Mouse (Mus musculus) adrenal gland, adult 8-10 months (tissue): ENCODE results near the gene Ankef1. TPM values are rescaled to one million over a fixed set of nuclear protein-coding genes. Genes with fewer than 3 reads are reported as not detected.

Experiments
- DNase-seq: peaks from one replicate; pipeline ENCODE4 v3.0.0; 2022
- total RNA-seq, 4 experiments: library from RNA; stranded (reverse); gene quantifications; 2 replicates each; pipeline ENCODE4 v1.2.4; 2022

Ankef1 gene
- total RNA-seq = 10 to 100 TPM in 1 of 4 experiments, 1 to 10 TPM in 3; 5.5 to 17.3 (median 8.4) TPM

GRCm38 (mm10) chr2:136501651-136502050 is at the start of gene Ankef1:
Gene Ankef1 (plus strand): TSS chr2:136501910.
- DNase-seq = no peak

DNA sequence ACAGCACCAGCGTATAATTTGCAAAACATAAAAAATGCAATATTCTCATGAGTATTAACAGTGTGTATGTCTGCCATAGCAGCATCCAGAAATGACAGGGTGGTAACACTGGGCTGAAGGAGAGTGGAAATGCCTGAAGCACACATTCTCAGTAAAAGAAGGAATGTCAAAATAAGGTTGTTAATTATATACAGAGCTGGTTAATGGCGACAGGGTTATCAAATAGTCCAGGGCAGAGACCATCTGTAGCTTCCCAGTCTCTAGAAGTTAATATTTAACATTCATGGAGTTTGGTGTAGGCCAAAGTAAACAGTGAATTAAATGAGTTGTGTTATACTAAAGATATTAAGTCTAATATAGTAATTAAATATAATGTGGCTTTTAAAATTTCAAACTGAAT is 45.2 kb upstream of the Ankef1 start:
- no peak for DNase-seq

GRCm38 (mm10) chr2:136456875-136457274 is 44.8 kb upstream of the Ankef1 start:
- DNase-seq = no peak

- DNase-seq = no peak
Observed at GRCm38 (mm10) chr2:136477656-136478055, 24.1 kb upstream of the Ankef1 start.

GRCm38 (mm10) chr2:136482269-136482668 is 19.4 kb upstream of the Ankef1 start:
- DNase-seq = no peak

DNA sequence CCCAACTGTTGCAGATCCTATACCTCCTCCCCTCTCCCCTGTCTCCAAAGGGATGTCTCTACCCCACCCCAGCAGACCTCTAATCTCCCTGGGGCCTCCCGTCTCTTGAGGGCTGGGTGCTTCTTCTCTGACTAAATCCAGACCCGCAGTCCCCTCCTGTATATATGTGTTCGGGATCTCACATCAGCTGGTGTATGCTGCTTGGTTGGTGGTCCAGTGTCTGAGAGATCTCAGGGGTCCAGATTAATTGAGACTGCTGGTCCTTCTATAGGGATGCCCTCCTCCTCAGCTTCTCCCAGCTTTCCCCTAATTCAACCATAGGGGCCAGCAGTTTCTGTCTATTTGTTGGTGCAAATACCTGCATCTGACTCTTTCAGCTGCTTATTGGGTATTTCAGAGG is 18.7 kb upstream of the Ankef1 start:
- no peak for DNase-seq

GRCm38 (mm10) chr2:136484955-136485354 is 16.8 kb upstream of the Ankef1 start:
- no peak for DNase-seq

DNA sequence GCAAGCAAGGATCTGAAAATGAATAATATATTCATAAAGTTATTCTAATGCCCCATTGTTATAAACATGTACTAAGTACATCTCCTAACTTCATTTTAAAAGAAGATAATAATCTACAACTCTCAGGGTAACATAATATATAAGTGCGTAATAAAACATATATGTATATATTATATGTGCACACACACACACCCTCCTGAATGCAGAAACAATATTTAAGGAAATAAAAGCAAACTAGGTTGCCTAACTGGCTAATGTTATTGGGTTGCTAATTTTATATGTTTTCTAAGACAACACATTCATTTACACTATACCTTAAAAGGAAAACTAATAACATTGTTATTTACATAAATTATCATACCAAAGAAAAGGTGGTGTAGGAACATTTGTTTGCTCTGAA is 16.3 kb upstream of the Ankef1 start:
- DNase-seq = no peak

DNA sequence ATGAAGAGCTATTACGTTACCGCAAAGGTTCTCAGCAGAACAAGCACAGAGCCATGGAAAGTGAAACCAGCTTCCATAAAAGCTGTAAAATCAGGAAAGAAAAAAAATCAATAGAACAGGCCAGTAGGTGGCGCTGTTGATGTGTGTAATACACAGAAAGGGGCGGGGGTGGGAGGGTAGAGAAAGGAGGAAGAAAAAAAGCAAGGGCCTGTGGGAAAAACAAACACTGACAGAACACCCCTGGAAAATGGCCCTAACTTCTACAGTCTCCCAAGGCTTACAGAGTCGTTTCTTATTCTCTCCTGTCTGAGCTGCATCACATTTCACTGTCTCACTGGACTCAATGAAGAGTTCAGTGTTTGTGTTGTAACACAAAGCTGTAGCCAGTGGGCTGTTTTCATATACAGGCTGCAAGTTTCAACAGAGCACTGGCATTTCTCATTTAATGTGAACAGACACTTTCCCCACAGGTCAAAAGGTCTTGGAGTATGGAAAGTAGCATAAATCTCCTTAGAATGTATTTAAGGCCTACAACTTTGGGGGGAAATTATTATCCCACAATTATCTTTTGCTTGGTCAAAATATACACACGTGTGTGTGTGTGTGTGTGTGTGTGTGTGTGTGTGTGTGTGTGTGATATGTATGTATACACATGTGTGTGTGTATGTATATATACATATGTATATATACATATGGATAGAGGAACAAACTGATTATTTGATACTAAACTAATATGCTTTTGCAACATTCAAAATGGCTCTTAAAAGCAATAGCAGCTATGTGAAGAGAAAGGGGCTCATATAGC is 15.7 kb upstream of the Ankef1 start:
- peak; percentile 4 for DNase-seq

DNA sequence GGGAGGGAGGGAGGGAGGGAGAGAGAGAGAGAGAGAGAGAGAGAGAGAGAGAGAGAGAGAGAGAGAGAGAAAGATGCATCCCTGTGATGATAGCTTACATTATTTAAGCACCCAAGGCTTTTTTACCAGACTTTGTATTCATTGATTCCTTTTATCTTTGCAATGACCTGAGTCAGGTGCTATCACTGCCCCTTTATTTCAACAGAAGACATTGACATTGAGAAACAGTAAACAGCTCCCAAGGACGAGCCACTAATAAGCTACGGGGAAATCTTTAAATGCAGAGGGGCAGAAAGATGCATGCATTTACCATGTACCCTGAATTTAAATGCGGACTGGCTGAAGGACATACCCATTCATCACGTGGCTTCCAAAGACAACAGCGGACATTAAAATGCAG is 14.7 kb upstream of the Ankef1 start:
- DNase-seq = no peak

DNA sequence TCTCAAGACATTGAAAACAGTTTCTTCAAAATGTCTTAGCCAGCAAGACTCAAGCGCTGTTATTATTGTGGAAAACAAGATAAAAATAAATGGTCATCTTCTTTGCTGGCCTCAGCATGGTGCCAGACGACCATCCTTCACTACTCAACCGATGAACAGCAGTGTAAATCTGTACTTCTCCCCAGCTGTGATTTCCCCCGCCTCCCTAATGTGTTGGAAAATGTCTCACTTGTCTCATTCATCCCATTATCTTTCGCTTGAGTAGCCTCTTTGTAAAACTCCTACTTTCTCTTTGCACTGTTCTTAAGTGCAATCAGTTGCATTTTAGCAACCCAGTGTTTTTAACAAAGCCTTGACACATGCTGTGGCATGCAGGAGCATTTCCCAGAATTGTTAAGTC is 9.4 kb downstream of the Ankef1 start:
- no peak for DNase-seq

GRCm38 (mm10) chr2:136511756-136512155 is 10.0 kb downstream of the Ankef1 start:
- DNase-seq = no peak

GRCm38 (mm10) chr2:136512802-136513201 is 11.1 kb downstream of the Ankef1 start:
- DNase-seq = no peak

DNA sequence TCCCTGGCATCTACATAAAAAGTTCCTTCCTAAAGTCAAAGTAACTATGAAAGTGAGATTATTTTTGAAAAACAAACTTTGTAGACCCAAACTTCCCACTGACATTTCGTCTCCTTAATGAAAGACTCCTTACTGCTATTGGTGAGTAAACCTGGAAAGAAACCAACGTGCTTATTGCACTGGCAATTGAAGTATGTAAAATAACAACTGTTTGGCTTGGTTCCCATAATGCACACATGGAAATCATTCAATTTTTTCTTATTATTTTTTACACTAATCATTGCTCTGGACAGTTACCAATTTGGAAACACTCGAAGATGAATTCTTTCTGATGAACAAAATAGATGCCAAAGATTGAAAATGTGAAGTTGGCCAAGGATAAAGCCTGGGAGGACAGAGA is 12.1 kb downstream of the Ankef1 start:
- no peak for DNase-seq

- DNase-seq = no peak
Observed at GRCm38 (mm10) chr2:136515501-136515900, 13.8 kb downstream of the Ankef1 start.

- no peak for DNase-seq
Observed at GRCm38 (mm10) chr2:136528937-136529336, 27.2 kb downstream of the Ankef1 start.

DNA sequence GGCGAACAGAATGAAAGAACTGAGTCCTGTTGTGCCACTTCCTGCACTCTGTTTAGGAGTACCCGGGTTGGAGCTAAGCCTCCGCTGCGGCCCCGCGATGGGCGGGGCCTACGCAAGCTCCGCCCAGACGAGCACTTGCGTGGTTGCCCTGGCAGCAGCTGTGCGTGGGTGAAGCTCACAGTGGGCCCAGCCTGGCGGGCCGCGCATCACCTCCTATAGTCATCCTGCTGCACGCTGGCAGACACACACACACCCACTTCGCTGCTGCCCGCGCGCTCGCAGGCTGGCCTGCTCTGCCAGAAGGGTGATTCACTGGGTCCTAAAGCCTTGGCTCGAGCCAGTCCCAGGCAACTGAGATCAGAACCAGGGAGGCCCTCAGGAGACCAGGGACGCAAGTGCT is 30.3 kb downstream of the Ankef1 start:
- peak; percentile 77 for DNase-seq

DNA sequence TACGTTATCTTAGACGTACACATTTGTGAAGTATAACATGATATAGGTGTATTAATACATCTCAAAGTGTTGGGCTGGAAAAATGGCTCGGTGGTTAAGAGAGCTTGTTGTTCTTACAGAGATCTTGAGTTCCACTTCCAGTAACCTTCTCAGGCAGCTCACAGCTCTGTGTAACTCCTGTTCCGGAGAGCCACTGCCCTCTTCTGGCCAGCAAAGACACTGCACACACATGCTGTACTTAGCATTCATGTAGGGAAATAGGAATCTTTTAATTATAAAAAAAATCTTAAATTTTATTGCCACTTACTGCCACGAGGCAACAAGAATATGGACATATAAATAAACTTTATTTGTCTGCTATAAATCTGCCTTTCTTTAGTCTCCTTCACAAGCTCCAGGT is 56.3 kb downstream of the Ankef1 start:
- DNase-seq = no peak

GRCm38 (mm10) chr2:136562336-136562735 is 60.6 kb downstream of the Ankef1 start:
- DNase-seq = no peak

GRCm38 (mm10) chr2:136570856-136571255 is 69.1 kb downstream of the Ankef1 start:
- no peak for DNase-seq

DNA sequence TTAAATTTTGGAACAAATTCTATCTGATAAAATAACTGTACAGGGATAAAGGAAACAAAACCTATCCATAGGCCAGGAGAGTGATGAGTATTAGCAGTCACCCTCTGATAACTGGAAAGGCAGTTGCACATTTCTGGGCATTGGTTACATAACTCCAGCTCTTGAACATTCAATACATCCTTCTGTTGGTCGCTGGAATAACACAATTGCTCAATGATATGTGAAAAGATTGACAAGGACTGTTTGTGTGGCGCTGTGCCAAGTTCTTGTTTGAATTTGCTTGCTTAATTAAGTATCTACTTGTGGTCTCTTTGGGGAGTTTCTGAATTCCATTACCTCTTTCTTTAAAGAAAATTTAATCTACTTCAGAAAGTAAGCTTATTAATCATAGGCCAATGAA is 81.1 kb downstream of the Ankef1 start:
- DNase-seq = no peak

GRCm38 (mm10) chr2:136588811-136589210 is 87.1 kb downstream of the Ankef1 start:
- peak; percentile 32 for DNase-seq

DNA sequence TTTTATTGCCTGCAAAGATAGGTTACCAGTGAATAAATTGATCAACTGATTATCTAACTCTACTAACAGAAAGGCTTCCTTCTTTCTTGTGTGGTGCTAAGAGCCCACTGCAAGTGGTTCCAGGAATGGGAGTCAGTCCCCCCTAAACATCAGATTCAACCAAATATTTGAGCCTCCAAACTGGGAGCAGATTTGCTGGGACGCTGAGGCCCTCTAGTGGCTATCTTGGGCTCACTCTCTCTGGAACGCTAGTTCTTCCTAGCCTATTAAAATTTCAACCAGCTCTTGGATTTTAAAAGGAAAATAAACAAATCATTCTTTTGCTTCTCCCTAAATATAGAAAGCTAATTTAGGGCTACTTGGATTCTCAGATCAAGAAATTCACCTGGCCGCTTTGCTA is 94.7 kb downstream of the Ankef1 start:
- DNase-seq = no peak

GRCm38 (mm10) chr2:136598743-136599142 is 97.0 kb downstream of the Ankef1 start:
- DNase-seq = no peak
